Mouse (Mus musculus) right cerebral cortex, postnatal 25 days (tissue): Measurements from ENCODE around the gene Actr8.

Experiments
- DNase-seq: peaks from one replicate; pipeline ENCODE4 v3.0.0; 2022

Gene Actr8

DNA sequence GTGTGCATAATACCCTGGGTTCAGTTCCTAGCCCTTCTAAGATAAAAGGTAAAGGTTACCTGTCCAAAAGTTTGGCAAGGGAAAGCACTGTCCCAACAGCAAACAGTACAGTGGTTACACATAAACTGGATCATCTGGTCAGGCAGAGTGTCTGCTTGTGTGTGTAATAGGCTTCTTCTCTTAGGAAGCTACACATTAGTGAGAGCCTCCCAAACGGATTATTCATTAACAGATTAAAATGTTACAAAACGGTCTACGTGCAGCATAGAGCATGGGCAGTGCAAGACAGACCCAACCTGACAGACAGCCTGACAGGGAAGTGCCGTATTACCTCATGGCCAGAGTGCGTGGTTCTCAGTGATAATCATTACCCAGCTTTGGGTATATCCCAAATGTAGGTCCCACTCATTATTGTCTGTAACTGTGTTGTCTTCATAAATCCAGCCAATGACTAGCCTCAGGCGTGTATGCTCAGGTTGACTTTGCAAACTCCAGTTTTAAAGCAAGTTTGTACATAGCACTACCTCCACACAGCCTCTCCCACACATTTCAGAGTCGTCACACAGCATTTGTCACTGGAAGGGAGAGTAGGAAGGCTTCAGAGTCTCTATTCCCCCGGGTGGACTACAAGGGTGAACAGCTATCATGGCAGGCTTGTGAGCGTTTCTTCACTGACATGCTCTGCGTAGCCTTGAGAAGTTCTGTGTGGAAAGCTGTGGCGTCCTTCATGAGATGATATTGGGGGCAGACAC, 18.0 kb downstream of the Actr8 start:
- DNase-seq = no peak

DNA sequence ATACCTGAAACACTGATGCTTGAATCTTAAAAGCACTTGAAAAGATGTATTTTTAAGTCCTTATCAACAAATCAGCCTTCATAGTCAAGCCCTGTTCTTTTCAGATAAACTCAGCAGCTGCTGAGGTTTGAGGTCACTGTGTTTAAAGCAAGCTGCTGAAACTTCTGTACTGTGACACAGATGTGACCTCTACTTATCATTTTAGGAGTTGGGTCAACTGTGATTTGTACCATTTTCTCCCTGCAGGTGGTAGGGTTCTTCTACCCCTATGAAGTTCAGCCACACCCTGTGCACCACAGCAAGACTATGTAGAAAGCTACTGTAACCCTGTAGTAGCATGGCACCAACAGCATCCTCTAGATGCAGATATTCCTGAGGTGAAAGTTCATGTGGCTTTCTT, 19.2 kb downstream of the Actr8 start:
- no peak for DNase-seq

DNA sequence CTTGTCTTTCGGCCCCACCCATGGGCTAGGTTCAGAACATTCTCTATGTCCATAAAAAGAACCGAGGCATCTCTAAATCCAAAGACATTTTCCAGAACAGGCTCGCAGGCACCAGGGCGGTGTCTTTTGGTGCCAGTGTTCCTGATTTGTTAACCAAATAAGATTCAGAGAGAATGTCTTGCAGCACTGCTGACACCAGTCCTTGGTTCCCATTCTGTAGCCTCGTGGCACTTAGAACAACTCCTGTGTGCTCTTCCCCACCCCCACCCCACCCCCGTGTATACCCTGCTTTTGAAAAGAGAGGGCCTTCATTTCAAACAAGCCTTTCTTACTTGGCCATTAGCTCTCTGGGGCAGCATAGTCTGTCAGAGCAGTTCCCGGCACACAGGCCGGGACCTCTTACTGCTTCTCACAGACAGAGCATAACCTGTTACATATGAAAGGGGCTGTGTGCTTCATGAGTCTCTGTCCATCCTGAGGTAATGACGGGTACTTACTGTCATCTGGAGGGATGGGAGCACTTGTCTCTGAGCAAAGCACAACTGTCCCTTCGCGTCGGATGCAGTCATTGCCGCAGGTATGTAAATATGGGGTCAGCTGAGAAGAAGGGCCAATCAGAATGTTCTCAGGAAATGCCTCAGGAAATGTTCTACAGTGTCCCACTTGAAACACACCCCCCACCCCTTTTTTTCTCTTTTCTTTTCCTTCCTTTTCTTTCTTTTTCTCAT, 20.8 kb downstream of the Actr8 start:
- no peak for DNase-seq

DNA sequence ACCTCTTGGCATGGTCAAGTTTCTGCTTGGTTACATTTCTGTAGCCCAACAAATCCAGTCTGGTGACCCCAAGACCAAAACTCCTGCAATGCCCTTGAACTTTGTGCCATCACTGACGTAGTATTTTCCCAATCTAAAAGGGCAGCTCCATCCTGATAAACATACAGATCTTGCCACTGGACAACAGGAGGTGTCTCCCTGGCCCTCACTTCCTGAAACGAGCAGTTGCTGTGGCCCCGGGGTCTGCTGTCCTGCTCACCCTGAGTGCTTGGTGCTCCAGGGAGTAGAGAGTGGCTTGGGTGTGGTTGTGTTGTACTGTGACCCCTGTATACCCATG, 21.3 kb downstream of the Actr8 start:
- no peak for DNase-seq

DNA sequence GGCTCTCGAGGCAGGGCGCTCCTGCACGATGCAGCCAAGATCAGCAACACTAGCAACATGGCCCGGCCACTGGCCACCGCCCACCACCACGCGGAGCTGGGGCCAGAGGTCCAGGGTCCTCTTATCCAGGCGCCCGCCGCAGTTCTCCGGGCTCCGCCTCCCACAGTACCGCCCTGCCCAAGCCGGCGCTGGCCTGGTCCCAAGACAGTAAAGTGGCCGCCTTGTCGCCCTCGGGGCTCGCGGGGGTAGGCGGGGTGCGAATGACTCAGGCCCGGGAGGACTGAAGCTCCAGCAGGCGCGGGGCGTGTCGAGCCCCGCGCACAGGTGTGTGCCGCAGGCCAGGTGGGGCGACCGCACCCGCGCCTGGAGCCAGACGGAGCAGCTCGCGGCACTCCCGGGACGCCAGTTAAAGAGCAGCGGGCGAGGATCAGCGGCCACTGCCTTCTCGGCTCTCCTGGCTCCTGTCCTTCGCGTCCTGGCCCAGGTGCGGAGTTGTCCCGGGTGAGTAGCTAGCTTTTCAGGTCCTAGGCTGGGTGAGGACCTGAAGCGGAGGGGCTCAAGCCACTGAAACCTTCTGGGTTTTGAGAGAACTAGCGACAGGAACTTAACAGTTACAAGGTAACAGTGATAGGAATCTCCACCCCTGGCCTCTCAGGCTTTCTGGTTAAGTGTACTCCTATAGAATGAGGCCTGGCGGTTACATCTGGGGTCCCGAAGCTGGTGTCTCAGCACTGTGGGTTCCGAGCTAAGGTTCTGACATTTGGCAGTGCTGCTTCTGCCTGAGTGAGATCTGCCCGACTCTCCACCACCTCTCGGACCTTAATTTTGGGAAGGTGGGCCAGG, 30.8 kb downstream of the Actr8 start, which contains the start of the genes Il17rb and Chdh:
TSS of gene Il17rb (minus strand) at position 164 of the 843 bp plus-strand sequence.
TSS of gene Chdh (plus strand) at position 291 of the 843 bp plus-strand sequence.
- no peak for DNase-seq

DNA sequence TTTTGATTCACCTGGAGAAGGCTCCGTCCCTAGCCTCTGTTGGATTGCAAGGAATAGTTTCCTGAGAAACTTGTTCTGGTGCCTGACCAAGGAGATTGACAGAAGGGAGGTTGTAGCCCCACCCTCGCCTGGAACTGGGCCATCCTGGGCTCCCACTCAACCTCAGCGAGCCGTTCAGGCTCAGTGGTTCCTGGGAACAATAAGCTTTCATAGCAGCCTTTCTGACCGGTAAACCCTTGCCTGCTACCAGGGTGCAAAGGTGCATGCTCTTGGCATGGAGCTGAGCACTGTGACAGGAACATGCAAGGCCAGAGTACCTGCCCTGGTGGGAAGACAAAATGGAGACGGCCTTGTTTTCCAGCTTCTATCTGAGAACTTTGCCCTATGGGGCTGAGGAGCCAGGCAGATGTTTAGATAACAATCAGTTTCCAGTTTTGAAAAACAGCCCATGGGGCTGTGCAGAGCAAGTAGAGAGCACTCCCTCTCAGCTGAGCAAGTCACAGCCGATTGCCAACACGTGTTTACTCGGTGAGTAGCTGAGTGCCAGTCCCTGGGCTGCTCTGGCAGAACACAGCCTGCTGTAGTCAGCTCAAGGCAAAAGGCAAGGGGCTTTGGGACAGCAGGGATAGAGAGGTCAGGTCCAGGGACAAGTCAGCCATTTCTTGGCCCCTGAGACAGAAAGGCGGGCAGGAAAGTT, 31.9 kb downstream of the Actr8 start:
- no peak for DNase-seq

DNA sequence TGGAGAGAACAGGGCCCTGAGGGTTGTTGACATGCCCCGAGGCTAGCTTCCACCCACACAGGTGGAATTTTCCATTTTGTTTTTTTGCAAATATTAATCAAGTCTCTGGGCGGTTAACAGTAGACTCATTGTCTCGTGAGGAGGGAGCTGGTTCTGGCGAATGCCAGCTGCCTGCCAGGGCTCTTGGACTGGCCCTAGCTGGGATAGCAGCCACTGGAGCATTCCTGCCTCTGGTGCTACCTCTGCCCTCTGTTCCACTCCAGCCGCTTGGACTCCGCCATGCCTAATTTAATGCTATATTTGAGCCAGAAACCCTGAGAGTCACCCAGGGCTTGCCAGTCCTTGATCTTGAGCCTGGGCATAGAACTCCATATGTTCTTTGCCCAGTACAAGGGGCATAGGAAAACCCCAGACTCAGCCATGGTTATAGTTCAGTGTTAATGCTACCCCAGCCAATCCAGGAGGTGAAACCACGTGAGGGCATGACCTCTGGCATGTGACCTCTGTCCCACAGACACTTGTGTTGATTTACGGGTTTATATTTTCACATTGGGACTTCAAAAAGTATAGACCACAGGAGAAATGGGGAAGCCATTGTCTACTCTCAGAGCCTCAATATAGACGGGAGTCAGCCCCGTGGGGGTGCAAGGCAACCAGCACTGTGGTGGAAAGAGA, 33.9 kb downstream of the Actr8 start:
- DNase-seq = no peak

DNA sequence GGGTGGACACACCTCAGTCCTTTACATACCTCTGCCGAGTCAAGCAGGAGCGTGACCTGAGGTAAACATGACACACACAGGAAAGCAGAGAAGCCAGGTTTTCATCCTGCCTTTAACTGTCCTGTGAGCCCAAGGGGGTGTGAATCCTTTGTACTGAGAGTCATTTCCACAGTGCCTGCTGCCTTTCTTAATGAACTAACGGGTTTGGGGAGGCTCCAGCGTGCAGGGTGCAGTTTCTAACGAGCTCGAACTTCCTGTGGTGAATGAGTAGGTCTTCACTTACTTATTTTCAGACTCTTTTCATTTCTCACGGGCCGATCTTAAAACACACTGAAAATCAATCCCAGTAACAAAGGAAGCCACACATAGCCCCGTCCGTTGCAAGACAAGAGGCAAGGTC, 36.4 kb downstream of the Actr8 start:
- DNase-seq = no peak

DNA sequence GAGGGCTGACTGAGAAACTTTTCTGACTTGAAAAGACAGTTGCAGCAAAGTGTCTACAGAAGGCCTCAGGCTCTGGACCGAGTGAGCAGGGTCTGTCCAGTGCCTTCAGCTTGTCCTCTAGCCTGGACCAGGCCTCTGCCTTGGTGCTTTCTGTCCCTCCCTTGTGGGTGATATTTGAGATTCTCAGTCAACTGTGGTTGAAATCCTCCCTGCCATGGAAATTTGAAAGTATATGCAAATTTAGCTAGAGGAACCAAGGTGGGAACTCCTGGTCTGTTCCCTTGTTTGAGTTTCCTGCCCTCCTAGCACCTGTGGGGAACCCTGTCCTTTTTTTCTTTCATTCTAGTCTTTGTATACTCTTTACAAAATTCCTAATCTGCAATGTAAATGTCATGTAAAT, 36.9 kb downstream of the Actr8 start:
- no peak for DNase-seq

DNA sequence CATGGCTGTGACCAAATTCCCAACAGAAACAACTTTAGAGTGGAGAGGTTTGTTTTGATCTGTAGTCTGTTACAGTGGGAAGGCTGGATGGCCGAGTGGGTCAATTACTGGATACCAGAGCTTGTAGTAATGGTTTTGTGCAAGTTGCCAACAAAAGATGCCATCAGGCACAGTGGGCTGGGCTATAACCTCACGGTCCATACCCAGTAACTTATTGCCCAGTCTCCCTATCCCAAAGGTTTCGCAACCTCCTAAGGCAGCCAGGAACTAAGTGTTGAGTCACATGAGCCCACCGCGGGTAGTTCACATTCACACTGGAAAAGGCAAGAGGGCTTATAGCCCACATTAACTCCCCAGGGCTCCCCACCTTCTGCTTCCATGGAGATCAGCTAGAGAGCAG, 38.5 kb downstream of the Actr8 start:
- no peak for DNase-seq

DNA sequence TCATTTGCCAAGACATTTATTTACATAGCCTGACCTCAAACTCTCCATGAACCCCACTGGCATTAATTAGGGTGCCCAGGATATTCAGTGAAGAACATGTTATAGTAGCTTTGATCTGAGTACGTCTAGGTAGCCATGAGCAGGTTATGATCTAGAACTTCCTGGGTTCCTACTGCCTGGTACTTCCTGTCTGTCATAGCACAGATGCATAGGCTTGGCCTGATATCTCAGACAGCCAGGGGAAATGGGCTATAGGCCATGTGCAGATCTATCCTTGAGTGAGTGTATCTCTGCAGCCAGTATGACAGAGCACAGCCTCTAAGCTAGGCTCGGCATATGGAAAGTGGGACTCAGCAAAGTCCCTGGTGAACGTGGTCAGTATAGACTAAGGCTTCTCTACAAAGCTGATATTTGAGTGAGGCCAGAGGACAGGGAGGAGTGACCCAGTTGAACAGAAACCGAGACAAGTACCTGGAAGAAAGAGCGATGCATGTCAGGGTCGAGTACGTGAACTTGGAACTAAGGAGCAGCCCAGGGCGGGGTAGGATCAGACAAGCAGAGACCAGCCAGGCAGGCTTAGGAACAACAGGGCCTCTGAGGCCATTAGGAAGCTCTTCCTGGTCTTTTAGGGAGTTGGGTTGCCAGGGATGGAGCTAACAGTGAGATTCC, 39.8 kb downstream of the Actr8 start:
- DNase-seq = no peak

DNA sequence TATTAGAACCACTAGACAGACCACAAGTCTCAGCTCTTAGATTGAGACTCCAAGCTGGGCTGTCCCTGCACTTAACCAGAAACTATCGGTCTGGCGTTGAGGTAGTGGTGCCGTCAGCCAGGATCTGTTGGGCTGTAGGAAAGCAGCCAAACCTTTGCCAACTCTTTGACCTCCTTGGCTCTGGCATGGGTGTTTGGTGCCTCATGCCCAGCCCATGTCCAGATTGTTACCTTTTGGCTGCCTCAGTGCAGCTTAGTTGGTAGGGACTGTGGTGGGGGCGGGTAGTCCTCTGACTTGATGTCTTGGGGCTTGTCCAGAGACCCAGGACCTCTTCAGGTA, 40.3 kb downstream of the Actr8 start:
- DNase-seq = no peak

DNA sequence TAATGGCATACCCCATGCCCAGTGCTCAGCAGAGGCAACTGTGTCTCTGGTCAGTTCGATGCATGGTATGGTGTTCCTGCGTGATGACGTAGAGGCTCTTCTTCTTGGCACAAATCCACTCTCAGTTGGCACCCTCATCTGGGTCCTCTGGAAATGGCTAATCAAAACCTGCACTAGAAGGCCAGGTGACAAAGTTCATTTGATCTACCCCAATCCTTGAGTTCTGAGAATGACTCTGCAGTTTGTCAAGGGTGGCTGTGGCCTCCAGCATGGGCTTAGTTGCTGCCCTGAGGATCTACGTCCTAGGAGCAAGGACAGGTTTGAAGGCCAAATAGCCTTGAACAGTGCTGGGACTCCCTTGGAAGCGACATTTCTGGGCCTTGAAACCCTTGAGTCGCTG, 40.7 kb downstream of the Actr8 start:
- DNase-seq = no peak

DNA sequence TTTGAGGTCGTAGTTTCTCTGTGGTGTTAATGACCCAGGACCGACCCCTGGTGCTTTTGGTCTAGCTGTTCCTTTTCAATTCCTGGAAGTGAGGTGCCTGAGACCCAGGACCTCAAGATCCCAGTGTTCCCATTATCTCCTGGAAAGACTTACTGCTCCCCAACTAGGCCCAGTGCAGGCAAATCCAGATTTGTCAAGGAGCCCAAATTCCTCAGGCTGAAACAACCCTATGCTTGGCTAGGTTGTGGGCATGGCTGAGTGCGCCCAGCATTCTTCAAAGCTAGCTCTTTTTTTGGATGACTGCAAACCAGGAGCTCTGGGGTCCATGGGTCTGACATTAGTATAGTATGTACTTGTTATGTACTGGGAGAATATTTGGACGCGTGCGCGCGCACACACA, 41.2 kb downstream of the Actr8 start:
- DNase-seq = no peak

DNA sequence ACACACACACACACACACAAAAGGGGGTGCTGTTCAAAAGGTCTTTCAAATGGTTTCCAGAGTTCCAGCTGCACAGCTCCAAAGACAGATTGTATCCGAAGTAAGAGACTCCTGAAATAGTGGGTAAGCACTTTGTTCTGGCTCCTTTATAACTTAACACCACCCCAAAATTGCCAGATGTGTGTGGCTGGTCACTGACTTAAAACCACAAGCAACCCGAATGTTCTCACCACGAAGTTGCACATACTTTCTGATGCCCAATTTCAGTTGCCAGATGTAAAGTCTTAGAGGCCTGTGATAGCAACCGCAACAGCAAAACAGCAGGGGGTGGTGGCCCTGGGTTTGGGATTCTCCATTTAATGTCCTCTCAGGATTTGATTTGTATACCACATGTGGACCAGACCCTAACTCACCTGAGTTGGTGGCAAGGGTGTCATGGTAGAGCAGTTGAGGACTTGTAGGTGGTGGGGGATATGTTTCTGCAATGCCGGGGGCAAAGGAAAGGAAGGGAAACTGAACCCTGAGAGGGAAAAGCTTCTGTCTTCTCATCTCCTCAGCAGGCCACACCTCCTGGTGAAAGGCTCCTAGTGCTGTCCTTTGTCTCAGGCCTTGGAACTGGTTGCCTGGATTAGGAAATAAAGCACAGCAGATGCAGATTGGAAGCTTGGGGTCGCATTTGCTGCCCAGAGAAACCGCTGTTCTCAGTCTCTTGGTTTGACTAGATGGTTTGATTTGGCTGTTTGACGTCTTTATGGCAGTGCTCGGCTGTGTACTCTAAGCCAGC, 41.8 kb downstream of the Actr8 start:
- no peak for DNase-seq

DNA sequence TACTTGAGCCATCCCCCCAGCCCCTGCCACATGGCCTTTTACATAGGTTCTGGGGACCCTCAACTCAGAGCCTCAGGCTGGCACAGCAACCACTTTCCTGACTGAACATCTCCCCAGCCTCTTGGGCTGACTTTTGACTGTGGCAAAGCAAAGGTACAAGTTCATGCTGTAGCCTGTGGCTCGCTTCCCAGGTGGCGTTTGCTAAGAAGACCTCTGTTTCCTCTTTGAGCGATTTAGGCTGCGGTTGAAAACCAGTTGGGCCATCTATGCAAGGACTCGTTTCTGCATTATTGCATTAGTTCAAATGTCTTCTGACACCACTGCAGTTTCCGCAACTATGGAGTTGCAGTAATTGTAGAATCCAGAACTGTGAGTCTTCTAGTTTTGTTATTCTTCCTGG, 44.3 kb downstream of the Actr8 start:
- DNase-seq = no peak

DNA sequence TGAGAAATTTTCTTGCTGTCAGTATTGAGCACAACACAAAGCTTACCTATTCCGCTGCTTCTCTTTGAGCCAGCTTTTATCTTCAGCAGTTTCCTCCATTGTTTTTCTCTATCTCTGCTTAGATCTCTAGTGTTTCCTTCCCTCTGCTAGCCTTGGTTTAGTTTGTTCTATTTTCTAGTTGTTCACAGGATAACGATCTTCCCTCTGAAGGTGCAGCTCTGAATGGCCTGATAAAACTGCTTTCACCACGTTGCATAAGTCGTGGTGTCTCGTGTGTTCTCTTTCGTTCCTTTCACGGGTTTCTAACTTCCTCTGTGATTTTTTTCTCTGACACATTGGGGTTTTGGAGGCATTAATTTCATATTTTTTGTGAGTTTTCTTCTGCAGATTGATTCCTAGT, 46.2 kb downstream of the Actr8 start:
- no peak for DNase-seq

DNA sequence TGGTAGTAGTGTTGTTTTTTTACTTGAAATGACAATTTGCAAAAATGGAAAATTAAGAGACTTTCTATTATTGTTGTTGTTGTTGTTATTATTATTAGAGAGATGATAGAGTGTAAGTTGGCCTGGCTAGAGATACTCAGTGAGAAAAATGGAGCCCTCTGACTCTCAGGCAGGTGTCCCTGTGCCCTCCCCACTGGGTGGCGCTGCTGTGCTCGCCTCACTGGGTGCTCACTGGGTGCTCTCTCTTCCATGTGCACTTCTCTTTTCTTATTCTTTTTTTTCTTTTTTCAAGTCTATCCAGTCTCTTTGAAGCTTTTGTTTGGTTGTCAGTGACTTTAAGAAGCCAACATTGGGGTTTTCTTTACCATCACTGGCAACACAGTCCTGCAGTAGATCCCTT, 49.2 kb downstream of the Actr8 start:
- DNase-seq = no peak

DNA sequence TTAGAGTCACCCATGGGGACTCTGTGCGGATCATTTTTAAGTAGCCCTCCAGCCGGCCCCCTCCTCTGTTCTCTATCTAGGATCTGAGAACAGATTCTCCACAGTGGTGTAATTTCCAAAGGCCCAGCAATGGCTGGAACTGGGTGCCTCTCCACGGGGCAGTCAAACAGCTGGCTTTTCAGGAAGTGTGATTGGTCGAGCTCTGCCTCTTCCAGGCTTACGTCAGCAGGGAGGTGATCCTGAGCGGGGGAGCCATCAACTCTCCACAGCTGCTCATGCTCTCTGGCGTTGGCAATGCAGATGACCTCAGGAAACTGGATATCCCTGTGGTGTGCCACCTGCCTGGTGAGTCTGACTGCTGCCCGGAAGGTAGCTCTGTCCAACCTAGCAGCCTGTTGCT, 55.3 kb downstream of the Actr8 start:
- no peak for DNase-seq

DNA sequence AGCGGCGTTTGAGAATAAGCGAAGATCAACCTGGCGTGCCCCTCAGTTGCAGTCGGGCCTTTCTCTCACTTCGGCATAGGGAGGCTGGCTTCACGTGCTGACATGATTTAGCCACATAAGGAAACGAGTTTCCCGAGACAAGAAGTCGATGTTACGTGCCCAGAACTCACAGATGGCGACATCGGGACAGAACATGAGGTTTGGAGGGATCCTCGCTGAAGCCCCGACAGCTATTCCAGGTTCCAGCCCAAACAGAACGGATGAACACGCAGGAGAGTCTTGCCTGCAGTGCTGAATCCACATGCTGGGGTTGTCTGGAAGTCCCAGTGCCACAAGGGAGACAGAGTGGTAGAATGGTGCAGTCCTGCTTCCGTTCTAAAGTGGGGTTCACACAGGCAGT, 60.3 kb downstream of the Actr8 start:
- no peak for DNase-seq

DNA sequence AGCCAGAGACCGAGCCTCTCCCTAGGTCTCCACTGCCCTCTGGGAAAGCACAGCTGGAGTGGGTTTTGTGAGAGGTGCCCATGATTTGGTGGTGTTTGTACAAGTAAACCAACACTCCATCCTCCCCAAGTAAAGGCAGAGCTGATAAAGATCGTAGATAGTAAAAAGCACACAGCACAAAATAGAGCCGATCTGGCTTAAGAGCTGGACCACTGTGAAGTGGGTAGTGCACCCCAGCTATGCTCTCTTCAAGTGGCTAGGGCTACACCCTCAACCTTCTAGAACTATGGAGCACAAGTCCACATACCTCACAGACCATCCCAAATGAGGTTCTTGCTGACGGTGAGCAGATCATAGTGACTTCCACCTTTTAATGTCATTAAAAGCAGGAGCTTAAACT, 61.3 kb downstream of the Actr8 start:
- DNase-seq = no peak
